Comparison of ENCODE assay signal across 29 mouse cellular contexts in the genomic region with DNA sequence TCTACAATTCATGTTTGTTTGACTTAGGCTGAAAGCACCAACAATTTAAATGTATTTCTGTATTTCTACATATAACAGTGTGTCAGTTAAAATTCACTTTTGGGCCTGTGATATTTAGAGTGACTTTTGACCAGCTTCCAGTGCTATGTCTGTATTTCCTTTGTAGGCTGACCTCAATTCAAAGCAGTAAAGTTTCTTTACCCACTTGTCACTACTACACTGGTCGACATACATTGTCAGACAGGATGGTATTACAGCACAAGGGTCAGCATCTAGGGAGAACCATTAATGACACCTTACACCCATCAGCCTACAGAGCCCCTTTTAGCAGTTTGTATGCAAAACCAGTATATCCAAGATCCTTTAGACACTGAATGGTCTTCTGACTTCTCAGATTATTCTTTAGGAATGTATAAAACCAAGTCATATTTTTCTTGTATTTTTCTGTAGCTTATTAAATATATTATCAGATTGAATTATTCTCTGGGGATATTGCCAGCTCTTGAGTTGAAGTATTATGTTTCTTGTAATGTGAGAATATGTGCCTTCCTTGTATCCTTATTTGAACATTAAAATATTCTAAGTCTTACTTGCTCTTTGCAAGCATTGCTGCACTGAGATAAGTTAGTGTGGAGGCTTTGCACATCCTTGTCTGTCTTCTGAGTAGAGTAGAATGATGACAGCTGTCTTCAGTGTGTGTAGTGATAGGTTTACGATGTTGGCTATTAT. TPM values are rescaled to one million over a fixed set of nuclear protein-coding genes. Genes with fewer than 3 reads are reported as not detected.
DNase-seq lines count a peak whose midpoint lies in the region; ATAC-seq and TF ChIP-seq lines count a peak whose summit lies in the region.
"Not testable (repeated sequence)": the region's sequence is repeated elsewhere in the genome, so short reads cannot be mapped to it uniquely, and the experiment has no call there.
"Had no signal": no experiment of that assay in that cellular context is flagged by ENCODE, and none has a peak within 500 bp of the region (broad histone marks: within the 10 kb centered on the region; RNA-seq: fewer than 3 reads in every experiment).

No protein-coding gene starts in this region.

- not testable (repeated sequence) for H3K4me2 ChIP-seq in embryonic facial prominence, embryonic 14.5 days (ENCODE audit: low read depth, low read length); hindbrain, embryonic 11.5 days (replicated peaks; ENCODE audit: low read depth, low read length); kidney, postnatal 0 days (ENCODE audit: low read length); liver, embryonic 14.5 days (ENCODE audit: low read depth); midbrain, embryonic 11.5 days

- WGBS in embryonic facial prominence, embryonic 14.5 days, result 76% methylated on average over 1 of the region's 2 CpGs
- WGBS in hindbrain, embryonic 11.5 days, result 97% methylated on average over 1 of the region's 2 CpGs
- WGBS in kidney, postnatal 0 days, result 86% methylated on average over 1 of the region's 2 CpGs
- 65% methylated on average over 1 of the region's 2 CpGs for WGBS in liver, embryonic 14.5 days (ENCODE audit: insufficient replicate concordance)
- WGBS in midbrain, embryonic 11.5 days, result 83% methylated on average over 1 of the region's 2 CpGs

- TF ChIP-seq CTCF in kidney, postnatal 0 days (IDR thresholded peaks at IDR 0.05; ENCODE audit: low read depth); liver, embryonic 14.5 days (IDR thresholded peaks at IDR 0.05; ENCODE audit: low read depth): not testable (repeated sequence)

- not testable (repeated sequence) for H3K27me3 ChIP-seq in embryonic facial prominence, embryonic 14.5 days (replicated peaks; ENCODE audit: control insufficient read depth, insufficient read depth, low read length); hindbrain, embryonic 11.5 days (ENCODE audit: control insufficient read depth, insufficient read depth, low read length); kidney, postnatal 0 days (ENCODE audit: insufficient read depth, low read length); liver, embryonic 14.5 days (ENCODE audit: control insufficient read depth, insufficient read depth, low read length); midbrain, embryonic 11.5 days (ENCODE audit: control insufficient read depth, insufficient read depth, low read length)

- H3K4me3 ChIP-seq in embryonic facial prominence, embryonic 14.5 days (ENCODE audit: low read depth, low read length); hindbrain, embryonic 11.5 days (ENCODE audit: low read depth, low read length); kidney, postnatal 0 days (replicated peaks; ENCODE audit: low read depth, low read length); liver, embryonic 14.5 days (ENCODE audit: insufficient read depth in 1 of 2, low read depth in 2 of 2, low read length in 2 of 2); midbrain, embryonic 11.5 days (ENCODE audit: low read depth, low read length): not testable (repeated sequence)

- not testable (repeated sequence) for H3K4me1 ChIP-seq in embryonic facial prominence, embryonic 14.5 days (ENCODE audit: control insufficient read depth, insufficient read depth, low read length); hindbrain, embryonic 11.5 days (replicated peaks; ENCODE audit: control insufficient read depth, insufficient read depth, low read length); kidney, postnatal 0 days (replicated peaks; ENCODE audit: insufficient read depth, low read length); liver, embryonic 14.5 days (replicated peaks; ENCODE audit: control insufficient read depth in 2 of 2, insufficient read depth in 2 of 2, low read length in 1 of 2); midbrain, embryonic 11.5 days (ENCODE audit: control insufficient read depth, insufficient read depth, low read length)

- H3K36me3 ChIP-seq in embryonic facial prominence, embryonic 14.5 days (ENCODE audit: control insufficient read depth, insufficient read depth, low read length); hindbrain, embryonic 11.5 days (ENCODE audit: control insufficient read depth, insufficient read depth, low read length); kidney, postnatal 0 days (ENCODE audit: insufficient read depth, low read length); liver, embryonic 14.5 days (replicated peaks; ENCODE audit: control insufficient read depth, insufficient read depth, low read depth); midbrain, embryonic 11.5 days (ENCODE audit: control insufficient read depth, insufficient read depth, low read length): not testable (repeated sequence)

- not testable (repeated sequence) for DNase-seq in embryonic facial prominence, embryonic 14.5 days (ENCODE audit: low spot score); hindbrain, embryonic 11.5 days (ENCODE audit: low spot score); kidney, postnatal 0 days (ENCODE audit: low spot score); liver, embryonic 14.5 days (ENCODE audit: low read depth in 3 of 3, low spot score in 3 of 3); midbrain, embryonic 11.5 days (ENCODE audit: low spot score, missing footprints)
- DNase-seq in heart, adult 11 months, result peak; percentile 61

- not testable (repeated sequence) for H3K9me3 ChIP-seq in embryonic facial prominence, embryonic 14.5 days (ENCODE audit: control insufficient read depth, low read length); hindbrain, embryonic 11.5 days (ENCODE audit: control insufficient read depth, low read length); kidney, postnatal 0 days (replicated peaks; ENCODE audit: low read length); liver, embryonic 14.5 days (ENCODE audit: control insufficient read depth, low read length); midbrain, embryonic 11.5 days (ENCODE audit: control insufficient read depth, low read length)

- H3K9ac ChIP-seq in embryonic facial prominence, embryonic 14.5 days (ENCODE audit: low read depth, low read length); hindbrain, embryonic 11.5 days (ENCODE audit: low read depth, low read length); kidney, postnatal 0 days (ENCODE audit: low read depth, low read length); liver, embryonic 14.5 days (replicated peaks); midbrain, embryonic 11.5 days (ENCODE audit: low read length): not testable (repeated sequence)

- not testable (repeated sequence) for TF ChIP-seq EP300 in liver, embryonic 14.5 days (IDR thresholded peaks at IDR 0.05; ENCODE audit: low read depth)

- ATAC-seq in embryonic facial prominence, embryonic 14.5 days (ENCODE audit: low read depth), result 0 out of 2 replicates have a peak, but pooled peaks have one; percentile 37
- ATAC-seq in hindbrain, embryonic 11.5 days (ENCODE audit: low FRiP score), result peak; percentile 51; the same call in 1 of the 2 replicates
- ATAC-seq in kidney, postnatal 0 days (replicated peaks; ENCODE audit: low FRiP score, low read depth), result peak; percentile 46; the same call in 1 of the 2 replicates
- 0 out of 2 replicates have a peak, but pooled peaks have one; percentile 21 for ATAC-seq in liver, embryonic 14.5 days (ENCODE audit: insufficient read depth)
- ATAC-seq in midbrain, embryonic 11.5 days (ENCODE audit: low FRiP score), result peak; percentile 48
- ATAC-seq in neutrophil, adult 5-6 weeks (ENCODE audit: extremely low read depth, insufficient number of reproducible peaks, low FRiP score, poor library complexity, severe bottlenecking), result 0 out of 2 replicates have a peak, but pooled peaks have one; percentile 16

- not testable (repeated sequence) for H3K27ac ChIP-seq in embryonic facial prominence, embryonic 14.5 days (replicated peaks; ENCODE audit: low read depth, low read length); hindbrain, embryonic 11.5 days (ENCODE audit: low read depth, low read length); kidney, postnatal 0 days; liver, embryonic 14.5 days; midbrain, embryonic 11.5 days (ENCODE audit: low read depth, low read length)

RNA-seq across cellular contexts. Expression of gene Rex2, which starts 9.8 kb away (rescaled TPM):
- not detected in 2 replicates for polyA plus RNA-seq in embryonic facial prominence, embryonic 14.5 days (2014; fragmentation: Nextera tagmentation; extraction: Ambion mirVana)
- polyA plus RNA-seq in hindbrain, embryonic 11.5 days (2014; fragmentation: Nextera tagmentation; extraction: Ambion mirVana), result not detected in 2 replicates
- polyA plus RNA-seq in kidney, postnatal 0 days (2015; fragmentation: Nextera tagmentation; extraction: Ambion mirVana), result not detected in 2 replicates
- polyA plus RNA-seq in liver, embryonic 14.5 days (2012; rRNA removed), result not detected in 2 replicates
- not detected in 2 replicates for polyA plus RNA-seq in liver, embryonic 14.5 days (2014; fragmentation: Nextera tagmentation; extraction: Ambion mirVana)
- not detected in 2 replicates for polyA plus RNA-seq in midbrain, embryonic 11.5 days (2014; fragmentation: Nextera tagmentation; extraction: Ambion mirVana)
- total RNA-seq in neutrophil, adult 5-6 weeks (2017), result not detected in 2 replicates
- total RNA-seq: common myeloid progenitor, adult 5-6 weeks; midbrain, postnatal 0 days had no signal
- polyA plus RNA-seq: adrenal gland, adult 2 months; brain, embryonic 14.5 days; forebrain, embryonic 16.5 days; heart, embryonic 14.5 days; hindbrain, embryonic 14.5 days; macrophage; midbrain, postnatal 0 days; neural tube, embryonic 14.5 days; small intestine, adult 2 months; stomach, embryonic 15.5 days had no signal

RNA-seq across cellular contexts. Expression of gene Zfp989, which starts 59.7 kb away (rescaled TPM):
- polyA plus RNA-seq in embryonic facial prominence, embryonic 14.5 days (2014; fragmentation: Nextera tagmentation; extraction: Ambion mirVana), result 0.10 TPM in 1 of 2 replicates, not detected in the other
- not detected in 2 replicates for polyA plus RNA-seq in hindbrain, embryonic 11.5 days (2014; fragmentation: Nextera tagmentation; extraction: Ambion mirVana)
- polyA plus RNA-seq in kidney, postnatal 0 days (2015; fragmentation: Nextera tagmentation; extraction: Ambion mirVana), result not detected in 2 replicates
- polyA plus RNA-seq in liver, embryonic 14.5 days (2012; rRNA removed), result 0.02 TPM in 1 of 2 replicates, not detected in the other
- 0.05 TPM in 1 of 2 replicates, not detected in the other for polyA plus RNA-seq in liver, embryonic 14.5 days (2014; fragmentation: Nextera tagmentation; extraction: Ambion mirVana)
- not detected in 2 replicates for polyA plus RNA-seq in midbrain, embryonic 11.5 days (2014; fragmentation: Nextera tagmentation; extraction: Ambion mirVana)
- total RNA-seq in neutrophil, adult 5-6 weeks (2017), result not detected in 2 replicates
- total RNA-seq: adrenal gland, adult 2 months; adrenal gland, postnatal 36 days; gastrocnemius, adult 2 months; gastrocnemius, postnatal 36 days; heart, adult 2 months; heart, postnatal 36 days; layer of hippocampus, adult 8-10 months; layer of hippocampus, postnatal 25 days; left cerebral cortex, adult 8-10 months; left cerebral cortex, postnatal 36 days; midbrain, postnatal 0 days had no signal
- polyA plus RNA-seq: adrenal gland, adult 2 months; CD4-positive, CD25-positive, alpha-beta regulatory T cell, adult 4 months; forebrain, embryonic 16.5 days; heart, adult 2 months; heart, embryonic 14.5 days; midbrain, postnatal 0 days; myocyte; small intestine, adult 2 months; stomach, embryonic 15.5 days had no signal
